11 mouse cellular contexts compared by ENCODE assay signal in genomic region chr17:45582715-45583355, GRCm38 (mm10). TPM values are rescaled to one million over a fixed set of nuclear protein-coding genes. Genes with fewer than 3 reads are reported as not detected.
A peak's percentile ranks its signal among the peaks of the same experiment; 100 is the strongest.
DNase-seq lines count a peak whose midpoint lies in the region; TF ChIP-seq lines count a peak whose summit lies in the region.
"Had no signal": no experiment of that assay in that cellular context is flagged by ENCODE, and none has a peak within 500 bp of the region (broad histone marks: within the 10 kb centered on the region; RNA-seq: fewer than 3 reads in every experiment).

No protein-coding gene starts in this region.

- peak; percentile 79 for TF ChIP-seq CTCF in layer of hippocampus, adult 2 months (conservative IDR thresholded peaks at IDR 0.05)
- peak; percentile 26 to 98; a peak in 2 of 4 replicates for TF ChIP-seq CTCF in CH12.LX (conservative IDR thresholded peaks at IDR 0.05 in 1 of 2, IDR thresholded peaks at IDR 0.05 in 1 of 2; ENCODE audit: low read depth in 2 of 2, low read length in 2 of 2)

- no peak for DNase-seq in layer of hippocampus, adult 2 months (ENCODE audit: low spot score in 2 of 2)
- no peak for DNase-seq in layer of hippocampus, adult 11-12 months (ENCODE audit: low spot score)
- DNase-seq in CH12.LX (ENCODE audit: extremely low read depth) (no peak), R1 (ENCODE audit: low read depth, low spot score) (peak; percentile 87)
- no peak for DNase-seq in embryo, embryonic 11 days
- DNase-seq in retina, postnatal 1 day = no peak

- dilution Hi-C loops in CH12.LX (cut with MboI; ENCODE audit: extremely low pct_ligation_motif_present, extremely low pct_unique_long_range_greater_than_20kb, low sequenced_read_pairs) = no loop called here

- H3K9ac ChIP-seq in CH12.LX (ENCODE audit: insufficient read depth, low read depth) = no peak overlapping the region
- H3K9ac ChIP-seq: limb, embryonic 12.5 days; neural tube, embryonic 12.5 days had no signal

- peak; percentile 48 for TF ChIP-seq RAD21 in CH12.LX (IDR thresholded peaks at IDR 0.05; ENCODE audit: low read depth, low read length)

- peaks cover 10% of the 10 kb centered on the region for H3K9me3 ChIP-seq in CH12.LX (replicated peaks; ENCODE audit: low read length)
- H3K9me3 ChIP-seq: neural tube, embryonic 12.5 days had no signal

- H3K36me3 ChIP-seq in CH12.LX (replicated peaks in 1 of 2; ENCODE audit: control insufficient read depth in 1 of 2, insufficient read depth in 1 of 2, low read length in 1 of 2) (peaks cover 13 to 35% of the 10 kb centered on the region in 2 experiments), macrophage (ENCODE audit: inconsistent target) (no peaks in the 10 kb centered on the region; the same call in 1 of the 2 replicates)

- no peak for TF ChIP-seq EP300 in CH12.LX (IDR thresholded peaks at IDR 0.05; ENCODE audit: low read length)

- in situ Hi-C loops in CH12.LX (cut with MboI; ENCODE audit: low pct_ligation_motif_present, low pct_unique_long_range_greater_than_20kb, low sequenced_read_pairs) = no loop called here

- no peak overlapping the region for H3K4me3 ChIP-seq in layer of hippocampus, adult 2 months
- H3K4me3 ChIP-seq in CH12.LX (replicated peaks in 1 of 3; ENCODE audit: low read depth in 2 of 3, low read length in 2 of 3, poor library complexity in 1 of 3) (no peak overlapping the region), macrophage (ENCODE audit: inconsistent target) (no peak overlapping the region; the same call in 1 of the 2 replicates)
- H3K4me3 ChIP-seq: limb, embryonic 12.5 days; neural tube, embryonic 12.5 days had no signal

- H3K79me2 ChIP-seq in CH12.LX (replicated peaks; ENCODE audit: control insufficient read depth, extremely low read depth, insufficient read depth, poor library complexity, severe bottlenecking) (no peaks in the 10 kb centered on the region), macrophage (ENCODE audit: inconsistent target) (no peaks in the 10 kb centered on the region)

- no peaks in the 10 kb centered on the region for H3K27me3 ChIP-seq in CH12.LX (replicated peaks)
- H3K27me3 ChIP-seq: limb, embryonic 12.5 days; neural tube, embryonic 12.5 days had no signal

- peaks cover 8 to 51% of the 10 kb centered on the region in 2 experiments for H3K4me1 ChIP-seq in CH12.LX (ENCODE audit: control insufficient read depth in 1 of 2, insufficient read depth in 2 of 2)

- no peak overlapping the region for H3K27ac ChIP-seq in layer of hippocampus, adult 2 months
- H3K27ac ChIP-seq in CH12.LX (ENCODE audit: insufficient read depth, low read depth) (no peak overlapping the region), macrophage (peak overlapping the region; percentile 86)
- H3K27ac ChIP-seq: limb, embryonic 12.5 days; neural tube, embryonic 12.5 days had no signal

- no peak for TF ChIP-seq POLR2A in CH12.LX (IDR thresholded peaks at IDR 0.05; ENCODE audit: low read depth, low read length)

- WGBS in macrophage (ENCODE audit: missing documents) = 13% methylated on average over 6 of the region's 6 CpGs

- no peak overlapping the region; the same call in 1 of the 2 replicates for H3K4me2 ChIP-seq in CH12.LX (ENCODE audit: insufficient read depth, low read depth, poor library complexity, severe bottlenecking)
- H3K4me2 ChIP-seq: limb, embryonic 12.5 days; neural tube, embryonic 12.5 days had no signal

TF ChIP-seq in CH12.LX, 34 proteins besides CTCF, POLR2A, EP300 and RAD21:
- TF ChIP-seq JUND (conservative IDR thresholded peaks at IDR 0.05; ENCODE audit: low read depth, low read length) = peak; percentile 56
- TF ChIP-seq PAX5 (IDR thresholded peaks at IDR 0.05; ENCODE audit: low read length) = no peak
- 0 out of 2 replicates have a peak, but pooled peaks have one; percentile 18 for TF ChIP-seq TCF12 (IDR thresholded peaks at IDR 0.05; ENCODE audit: low read depth, low read length)
- peak; percentile 49; the same call in 1 of the 2 replicates for TF ChIP-seq MYC (IDR thresholded peaks at IDR 0.05; ENCODE audit: low read depth, low read length)
- no peak for TF ChIP-seq IRF4 (IDR thresholded peaks at IDR 0.05; ENCODE audit: low read depth, low read length)
- TF ChIP-seq TBP (conservative IDR thresholded peaks at IDR 0.05; ENCODE audit: low read depth, low read length) = no peak
- TF ChIP-seq BHLHE40 (IDR thresholded peaks at IDR 0.05; ENCODE audit: low read depth, low read length) = no peak
- TF ChIP-seq NELFE (IDR thresholded peaks at IDR 0.05; ENCODE audit: low read depth, low read length) = peak; percentile 72; the same call in 1 of the 2 replicates
- TF ChIP-seq SIN3A (IDR thresholded peaks at IDR 0.05; ENCODE audit: low read length) = 0 out of 2 replicates have a peak, but pooled peaks have one; percentile 41
- peak; percentile 85 for TF ChIP-seq SMC3 (IDR thresholded peaks at IDR 0.05; ENCODE audit: low read depth, low read length)
- TF ChIP-seq UBTF (IDR thresholded peaks at IDR 0.05; ENCODE audit: low read depth, low read length) = no peak
- no peak for TF ChIP-seq MAZ (IDR thresholded peaks at IDR 0.05; ENCODE audit: low read depth, low read length)
- TF ChIP-seq ZNF384 (IDR thresholded peaks at IDR 0.05; ENCODE audit: low read depth, low read length) = peak; percentile 33; the same call in 1 of the 2 replicates
- TF ChIP-seq HCFC1 (IDR thresholded peaks at IDR 0.05; ENCODE audit: low read depth, low read length) = peak; percentile 23; the same call in 1 of the 2 replicates
- no peak for TF ChIP-seq MXI1 (IDR thresholded peaks at IDR 0.05; ENCODE audit: low read depth, low read length)
- TF ChIP-seq NRF1 (IDR thresholded peaks at IDR 0.05; ENCODE audit: low read depth, low read length) = no peak
TF ChIP-seq in CH12.LX: peak in this region for 8.

RNA-seq across cellular contexts. Expression of gene Hsp90ab1, which starts 9.8 kb away (rescaled TPM):
- 1,000 to 10,000 TPM; 1,695 to 1,765 TPM for total RNA-seq in layer of hippocampus, adult 2 months (2021)
- total RNA-seq in CH12.LX (2012; rRNA removed) = 1,180 and 1,205 TPM in 2 replicates
- total RNA-seq in CH12.LX (2014; rRNA removed) = 607 and 790 TPM in 2 replicates
- polyA plus RNA-seq in CH12.LX (2012; ENCODE audit: insufficient read length, low read depth) = 4,858 and 5,122 TPM in 2 replicates
- total RNA-seq in macrophage (2018; cell fraction: chromatin; rRNA removed) = 100 to 1,000 TPM in 24 of 26 experiments, 10 to 100 TPM in 2; 75.3 to 326 (median 157) TPM
- total RNA-seq in macrophage (2018; cell fraction: cytosol; rRNA removed) = 1,000 to 10,000 TPM in 1 of 26 experiments, 100 to 1,000 TPM in 25; 478 to 1,021 (median 622) TPM
- total RNA-seq in macrophage (2018; cell fraction: nucleus; rRNA removed) = 100 to 1,000 TPM; 134 to 740 (median 322) TPM
- 519 to 1,022 TPM (median 909 TPM) in 3 replicates for polyA plus RNA-seq in macrophage (2018)

RNA-seq across cellular contexts. Expression of gene Slc29a1, which starts 16.6 kb away (rescaled TPM):
- 10 to 100 TPM; 21.1 to 23.0 TPM for total RNA-seq in layer of hippocampus, adult 2 months (2021)
- total RNA-seq in CH12.LX (2012; rRNA removed) = 58.4 and 66.9 TPM in 2 replicates
- 69.2 and 72.1 TPM in 2 replicates for total RNA-seq in CH12.LX (2014; rRNA removed)
- 74.2 and 88.0 TPM in 2 replicates for polyA plus RNA-seq in CH12.LX (2012; ENCODE audit: insufficient read length, low read depth)
- 100 to 1,000 TPM in 1 of 26 experiments, 10 to 100 TPM in 25; 14.6 to 121 (median 42.6) TPM for total RNA-seq in macrophage (2018; cell fraction: chromatin; rRNA removed)
- 10 to 100 TPM; 33.8 to 79.3 (median 46.1) TPM for total RNA-seq in macrophage (2018; cell fraction: cytosol; rRNA removed)
- total RNA-seq in macrophage (2018; cell fraction: nucleus; rRNA removed) = 100 to 1,000 TPM in 2 of 26 experiments, 10 to 100 TPM in 24; 34.5 to 101 (median 54.4) TPM
- 69.7 to 95.8 TPM (median 74.1 TPM) in 3 replicates for polyA plus RNA-seq in macrophage (2018)

RNA-seq across cellular contexts. Expression of gene Mymx, which starts 19.1 kb away (rescaled TPM):
- not detected for total RNA-seq in layer of hippocampus, adult 2 months (2021)
- total RNA-seq in CH12.LX (2012; rRNA removed) (not detected in 2 replicates), CH12.LX (2014; rRNA removed) (not detected in 2 replicates)
- polyA plus RNA-seq in CH12.LX (2012; ENCODE audit: insufficient read length, low read depth) (not detected in 2 replicates), macrophage (2018) (not detected in 3 replicates)
- not detected for total RNA-seq in macrophage (2018; cell fraction: chromatin; rRNA removed)
- not detected for total RNA-seq in macrophage (2018; cell fraction: cytosol; rRNA removed)
- not detected for total RNA-seq in macrophage (2018; cell fraction: nucleus; rRNA removed)
- polyA plus RNA-seq: forebrain, embryonic 16.5 days; hindbrain, embryonic 16.5 days had no signal

RNA-seq across cellular contexts. Expression of gene Slc35b2, which starts 19.2 kb away (rescaled TPM):
- total RNA-seq in layer of hippocampus, adult 2 months (2021) = 10 to 100 TPM; 31.1 to 31.8 TPM
- total RNA-seq in CH12.LX (2012; rRNA removed) (59.5 and 73.9 TPM in 2 replicates), CH12.LX (2014; rRNA removed) (89.3 and 101 TPM in 2 replicates)
- polyA plus RNA-seq in CH12.LX (2012; ENCODE audit: insufficient read length, low read depth) (54.1 and 57.2 TPM in 2 replicates), macrophage (2018) (41.2 to 72.8 TPM (median 58.2 TPM) in 3 replicates)
- total RNA-seq in macrophage (2018; cell fraction: chromatin; rRNA removed) = 100 to 1,000 TPM in 12 of 26 experiments, 10 to 100 TPM in 14; 21.2 to 410 (median 74.1) TPM
- 10 to 100 TPM; 41.0 to 71.6 (median 56.5) TPM for total RNA-seq in macrophage (2018; cell fraction: cytosol; rRNA removed)
- 100 to 1,000 TPM in 13 of 26 experiments, 10 to 100 TPM in 13; 49.8 to 383 (median 91.4) TPM for total RNA-seq in macrophage (2018; cell fraction: nucleus; rRNA removed)

RNA-seq across cellular contexts. Expression of gene Nfkbie, which starts 27.3 kb away (rescaled TPM):
- 1 to 10 TPM; 2.6 to 2.7 TPM for total RNA-seq in layer of hippocampus, adult 2 months (2021)
- total RNA-seq in CH12.LX (2012; rRNA removed) (91.5 and 136 TPM in 2 replicates), CH12.LX (2014; rRNA removed) (87.4 and 90.0 TPM in 2 replicates)
- polyA plus RNA-seq in CH12.LX (2012; ENCODE audit: insufficient read length, low read depth) (76.6 and 78.7 TPM in 2 replicates), macrophage (2018) (5.5 to 11.3 TPM (median 9.9 TPM) in 3 replicates)
- 100 to 1,000 TPM in 18 of 26 experiments, 10 to 100 TPM in 8; 11.3 to 677 (median 279) TPM for total RNA-seq in macrophage (2018; cell fraction: chromatin; rRNA removed)
- total RNA-seq in macrophage (2018; cell fraction: cytosol; rRNA removed) = 100 to 1,000 TPM in 8 of 26 experiments, 10 to 100 TPM in 16, 1 to 10 TPM in 2; 7.9 to 269 (median 43.5) TPM
- 100 to 1,000 TPM in 19 of 26 experiments, 10 to 100 TPM in 6, 1 to 10 TPM in 1; 9.8 to 645 (median 296) TPM for total RNA-seq in macrophage (2018; cell fraction: nucleus; rRNA removed)
